Mouse (Mus musculus): ENCODE measurements around the gene Klb. TPM values are rescaled to one million over a fixed set of nuclear protein-coding genes. Genes with fewer than 3 reads are reported as not detected.

The Klb gene
- polyA plus RNA-seq, 1 experiment from 2014 or later = 0.08 TPM

GRCm38 (mm10) chr5:65324758-65325355 lies 23.3 kb upstream of the Klb start:
- H3K27me3 ChIP-seq (ENCODE audit: control insufficient read depth, insufficient read depth, low read length) = no peaks in the 10 kb centered on the region
- 92% methylated on average over 3 of the region's 3 CpGs for WGBS
- H3K4me1 ChIP-seq (ENCODE audit: control insufficient read depth, insufficient read depth, low read length) = 0 out of 2 replicates have a peak, but pooled peaks cover 4% of the 10 kb centered on the region
- no peak overlapping the region for H3K4me3 ChIP-seq (ENCODE audit: low read depth, low read length)
- no peak overlapping the region for H3K9ac ChIP-seq (ENCODE audit: low read length)
- H3K36me3 ChIP-seq (ENCODE audit: control insufficient read depth, insufficient read depth, low read length) = no peaks in the 10 kb centered on the region
- H3K27ac ChIP-seq (ENCODE audit: low read depth, low read length) = no peak overlapping the region
- DNase-seq (ENCODE audit: low spot score) = no peak
- no peak overlapping the region for H3K4me2 ChIP-seq (ENCODE audit: low read depth)
- H3K9me3 ChIP-seq (ENCODE audit: control insufficient read depth, low read length) = no peaks in the 10 kb centered on the region
- ATAC-seq (ENCODE audit: insufficient read depth, low FRiP score, low TSS enrichment) = no peak

- H3K27me3 ChIP-seq (ENCODE audit: control insufficient read depth, insufficient read depth, low read length) = no peaks in the 10 kb centered on the region
- H3K9me3 ChIP-seq (ENCODE audit: control insufficient read depth, low read length) = no peaks in the 10 kb centered on the region
- 60% methylated on average over 5 of the region's 5 CpGs for WGBS
- no peak overlapping the region for H3K4me3 ChIP-seq (ENCODE audit: low read depth, low read length)
- no peak overlapping the region for H3K27ac ChIP-seq (ENCODE audit: low read depth, low read length)
- 0 out of 2 replicates have a peak, but pooled peaks cover 4% of the 10 kb centered on the region for H3K4me1 ChIP-seq (ENCODE audit: control insufficient read depth, insufficient read depth, low read length)
- no peak for ATAC-seq (ENCODE audit: insufficient read depth, low FRiP score, low TSS enrichment)
- H3K4me2 ChIP-seq (ENCODE audit: low read depth) = no peak overlapping the region
- H3K9ac ChIP-seq (ENCODE audit: low read length) = no peak overlapping the region
- no peak for DNase-seq (ENCODE audit: low spot score)
- H3K36me3 ChIP-seq (ENCODE audit: control insufficient read depth, insufficient read depth, low read length) = no peaks in the 10 kb centered on the region
Measured at GRCm38 (mm10) chr5:65326212-65326611, 21.9 kb upstream of the Klb start.

GRCm38 (mm10) chr5:65329971-65330370 lies 18.1 kb upstream of the Klb start:
- H3K27me3 ChIP-seq (ENCODE audit: control insufficient read depth, insufficient read depth, low read length) = no peaks in the 10 kb centered on the region
- WGBS = 87% methylated on average over 3 of the region's 3 CpGs

GRCm38 (mm10) chr5:65334788-65335187 lies 13.3 kb upstream of the Klb start:
- ATAC-seq (ENCODE audit: insufficient read depth, low FRiP score, low TSS enrichment) (no peak), DNase-seq (ENCODE audit: low spot score) (no peak)
- H3K4me2 ChIP-seq (ENCODE audit: low read depth) = peak overlapping the region; percentile 56
- no peaks in the 10 kb centered on the region for H3K27me3 ChIP-seq (ENCODE audit: control insufficient read depth, insufficient read depth, low read length)
- H3K4me3 ChIP-seq (ENCODE audit: low read depth, low read length) = peak overlapping the region; percentile 74
- no peak overlapping the region for H3K27ac ChIP-seq (ENCODE audit: low read depth, low read length)
- H3K36me3 ChIP-seq (ENCODE audit: control insufficient read depth, insufficient read depth, low read length) = no peaks in the 10 kb centered on the region
- H3K9ac ChIP-seq (ENCODE audit: low read length) = peak overlapping the region; percentile 75
- H3K9me3 ChIP-seq (ENCODE audit: control insufficient read depth, low read length) = no peaks in the 10 kb centered on the region
- WGBS = 16% methylated on average over 8 of the region's 8 CpGs
- no peaks in the 10 kb centered on the region for H3K4me1 ChIP-seq (ENCODE audit: control insufficient read depth, insufficient read depth, low read length)

More at GRCm38 (mm10) chr5:65329971-65330370, 18.1 kb upstream of the Klb start:
- ATAC-seq (ENCODE audit: insufficient read depth, low FRiP score, low TSS enrichment) (no peak), DNase-seq (ENCODE audit: low spot score) (no peak)
- Histone ChIP-seq H3K4me2 (ENCODE audit: low read depth) (no peak overlapping the region), H3K9ac (ENCODE audit: low read length) (no peak overlapping the region), H3K36me3 (ENCODE audit: control insufficient read depth, insufficient read depth, low read length) (no peaks in the 10 kb centered on the region), H3K27ac (ENCODE audit: low read depth, low read length) (no peak overlapping the region), H3K9me3 (ENCODE audit: control insufficient read depth, low read length) (no peaks in the 10 kb centered on the region), H3K4me3 (ENCODE audit: low read depth, low read length) (no peak overlapping the region), H3K4me1 (ENCODE audit: control insufficient read depth, insufficient read depth, low read length) (0 out of 2 replicates have a peak, but pooled peaks cover 4% of the 10 kb centered on the region)

GRCm38 (mm10) chr5:65335298-65336074 lies 12.6 kb upstream of the Klb start, which contains the start of gene Rfc1:
Rfc1 (minus strand) TSS chr5:65335670.
- H3K27me3 ChIP-seq (ENCODE audit: control insufficient read depth, insufficient read depth, low read length) = no peaks in the 10 kb centered on the region
- no peak within 1 kb of the TSS for H3K27ac ChIP-seq (ENCODE audit: low read depth, low read length)
- WGBS = under 1% methylated on average over 56 of the region's 65 CpGs
- H3K36me3 ChIP-seq (ENCODE audit: control insufficient read depth, insufficient read depth, low read length) = no peaks in the 10 kb centered on the region
- H3K4me3 ChIP-seq (ENCODE audit: low read depth, low read length) = peak within 1 kb of the TSS; percentile 74
- no peaks in the 10 kb centered on the region for H3K9me3 ChIP-seq (ENCODE audit: control insufficient read depth, low read length)
- ATAC-seq (ENCODE audit: insufficient read depth, low FRiP score, low TSS enrichment) (peak; percentile 96), DNase-seq (ENCODE audit: low spot score) (peak; percentile 95)
- H3K4me2 ChIP-seq (ENCODE audit: low read depth) = peak within 1 kb of the TSS; percentile 56
- H3K4me1 ChIP-seq (ENCODE audit: control insufficient read depth, insufficient read depth, low read length) = no peaks in the 10 kb centered on the region
- H3K9ac ChIP-seq (ENCODE audit: low read length) = peak within 1 kb of the TSS; percentile 75

GRCm38 (mm10) chr5:65336075-65336355 lies 12.1 kb upstream of the Klb start:
- no peaks in the 10 kb centered on the region for H3K4me1 ChIP-seq (ENCODE audit: control insufficient read depth, insufficient read depth, low read length)
- no peaks in the 10 kb centered on the region for H3K36me3 ChIP-seq (ENCODE audit: control insufficient read depth, insufficient read depth, low read length)
- H3K27me3 ChIP-seq (ENCODE audit: control insufficient read depth, insufficient read depth, low read length) = no peaks in the 10 kb centered on the region
- H3K9ac ChIP-seq (ENCODE audit: low read length) = no peak overlapping the region
- DNase-seq (ENCODE audit: low spot score) (no peak), ATAC-seq (ENCODE audit: insufficient read depth, low FRiP score, low TSS enrichment) (no peak; the same call in 1 of the 2 replicates)
- peak overlapping the region; percentile 74 for H3K4me3 ChIP-seq (ENCODE audit: low read depth, low read length)
- H3K4me2 ChIP-seq (ENCODE audit: low read depth) = peak overlapping the region; percentile 56
- no peaks in the 10 kb centered on the region for H3K9me3 ChIP-seq (ENCODE audit: control insufficient read depth, low read length)
- no peak overlapping the region for H3K27ac ChIP-seq (ENCODE audit: low read depth, low read length)
- 29% methylated on average over 4 of the region's 4 CpGs for WGBS

GRCm38 (mm10) chr5:65338394-65338793 lies 9.7 kb upstream of the Klb start:
- Histone ChIP-seq H3K4me2 (ENCODE audit: low read depth) (no peak overlapping the region), H3K27me3 (ENCODE audit: control insufficient read depth, insufficient read depth, low read length) (no peaks in the 10 kb centered on the region), H3K4me3 (ENCODE audit: low read depth, low read length) (no peak overlapping the region), H3K9me3 (ENCODE audit: control insufficient read depth, low read length) (no peaks in the 10 kb centered on the region), H3K36me3 (ENCODE audit: control insufficient read depth, insufficient read depth, low read length) (no peaks in the 10 kb centered on the region), H3K9ac (ENCODE audit: low read length) (no peak overlapping the region), H3K4me1 (ENCODE audit: control insufficient read depth, insufficient read depth, low read length) (no peaks in the 10 kb centered on the region), H3K27ac (ENCODE audit: low read depth, low read length) (no peak overlapping the region)
- 88% methylated on average over 6 of the region's 6 CpGs for WGBS
- DNase-seq (ENCODE audit: low spot score) = no peak
- no peak for ATAC-seq (ENCODE audit: insufficient read depth, low FRiP score, low TSS enrichment)

GRCm38 (mm10) chr5:65340167-65340566 lies 7.9 kb upstream of the Klb start:
- no peaks in the 10 kb centered on the region for H3K4me1 ChIP-seq (ENCODE audit: control insufficient read depth, insufficient read depth, low read length)
- H3K9me3 ChIP-seq (ENCODE audit: control insufficient read depth, low read length) = no peaks in the 10 kb centered on the region
- WGBS = 56% methylated on average over 4 of the region's 4 CpGs
- no peak overlapping the region for H3K9ac ChIP-seq (ENCODE audit: low read length)
- no peak overlapping the region for H3K4me3 ChIP-seq (ENCODE audit: low read depth, low read length)
- H3K27me3 ChIP-seq (ENCODE audit: control insufficient read depth, insufficient read depth, low read length) = no peaks in the 10 kb centered on the region
- no peak overlapping the region for H3K4me2 ChIP-seq (ENCODE audit: low read depth)
- no peaks in the 10 kb centered on the region for H3K36me3 ChIP-seq (ENCODE audit: control insufficient read depth, insufficient read depth, low read length)
- H3K27ac ChIP-seq (ENCODE audit: low read depth, low read length) = no peak overlapping the region
- ATAC-seq (ENCODE audit: insufficient read depth, low FRiP score, low TSS enrichment) (no peak), DNase-seq (ENCODE audit: low spot score) (no peak)

GRCm38 (mm10) chr5:65350508-65350907 lies 2.4 kb downstream of the Klb start:
- H3K27ac ChIP-seq (ENCODE audit: low read depth, low read length) = no peak overlapping the region
- H3K4me1 ChIP-seq (ENCODE audit: control insufficient read depth, insufficient read depth, low read length) = no peaks in the 10 kb centered on the region
- no peak overlapping the region for H3K4me3 ChIP-seq (ENCODE audit: low read depth, low read length)
- H3K9me3 ChIP-seq (ENCODE audit: control insufficient read depth, low read length) = no peaks in the 10 kb centered on the region
- 63% methylated on average over 10 of the region's 10 CpGs for WGBS
- H3K36me3 ChIP-seq (ENCODE audit: control insufficient read depth, insufficient read depth, low read length) = no peaks in the 10 kb centered on the region
- DNase-seq (ENCODE audit: low spot score) = no peak
- no peak overlapping the region for H3K9ac ChIP-seq (ENCODE audit: low read length)
- H3K4me2 ChIP-seq (ENCODE audit: low read depth) = no peak overlapping the region
- ATAC-seq (ENCODE audit: insufficient read depth, low FRiP score, low TSS enrichment) = no peak
- no peaks in the 10 kb centered on the region for H3K27me3 ChIP-seq (ENCODE audit: control insufficient read depth, insufficient read depth, low read length)
